Mouse (Mus musculus) thymus, postnatal 4 days (tissue): ENCODE measurements around the gene Cnep1r1.

Experiments
- DNase-seq: peaks from one replicate; pipeline ENCODE4 v3.0.0; 2021

The Cnep1r1 gene

DNA sequence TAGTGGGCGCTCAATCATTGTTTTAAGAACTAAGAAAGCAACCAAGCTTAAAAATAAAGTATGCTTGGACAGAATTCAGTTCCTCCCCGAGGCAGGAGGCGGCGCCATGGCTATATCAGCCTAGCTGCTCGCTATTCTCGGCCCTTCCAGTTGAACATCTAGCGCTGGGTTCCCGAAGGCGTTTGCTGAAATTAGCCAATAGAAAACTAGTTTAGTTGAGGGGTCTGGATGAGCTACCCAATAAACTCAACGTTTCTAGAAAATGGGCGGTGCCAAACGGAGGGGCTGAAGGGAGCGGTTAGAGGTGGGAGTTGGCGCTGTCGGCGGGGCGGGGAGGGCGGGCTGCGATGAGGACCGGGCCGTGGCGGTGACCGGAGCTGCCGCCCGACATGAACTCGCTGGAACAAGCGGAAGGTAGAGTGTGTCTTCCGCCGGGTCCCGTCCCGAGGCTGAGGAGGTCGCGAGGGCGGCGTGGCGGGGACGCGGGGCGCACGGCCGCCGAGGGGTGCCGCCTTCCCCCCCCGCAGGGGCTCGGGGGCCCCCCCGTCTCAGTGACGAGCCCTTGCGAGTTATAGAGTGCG lies at the start of gene Cnep1r1:
TSS of gene Cnep1r1 (plus strand) at position 314 of the 581 bp plus-strand sequence.
- peak; percentile 93 for DNase-seq

DNA sequence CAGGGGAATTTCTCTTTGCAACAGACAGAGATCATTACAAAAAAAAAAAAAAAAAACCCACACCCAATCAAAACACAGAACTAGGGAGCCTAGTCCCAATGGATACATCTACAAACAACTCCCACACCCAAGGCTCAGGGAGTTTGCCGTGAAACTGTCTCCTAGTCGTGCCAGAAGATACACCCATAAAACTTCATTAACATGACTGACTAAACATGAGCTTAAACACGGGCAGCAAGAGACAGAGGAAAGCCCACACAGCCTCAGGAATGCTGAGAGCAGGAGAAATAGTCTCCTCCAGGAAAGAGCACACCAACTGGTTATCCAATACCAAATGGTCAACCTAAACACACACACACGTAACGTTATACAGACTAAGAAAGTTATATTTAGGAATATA lies 36.4 kb upstream of the Cnep1r1 start:
- no peak for DNase-seq

DNA sequence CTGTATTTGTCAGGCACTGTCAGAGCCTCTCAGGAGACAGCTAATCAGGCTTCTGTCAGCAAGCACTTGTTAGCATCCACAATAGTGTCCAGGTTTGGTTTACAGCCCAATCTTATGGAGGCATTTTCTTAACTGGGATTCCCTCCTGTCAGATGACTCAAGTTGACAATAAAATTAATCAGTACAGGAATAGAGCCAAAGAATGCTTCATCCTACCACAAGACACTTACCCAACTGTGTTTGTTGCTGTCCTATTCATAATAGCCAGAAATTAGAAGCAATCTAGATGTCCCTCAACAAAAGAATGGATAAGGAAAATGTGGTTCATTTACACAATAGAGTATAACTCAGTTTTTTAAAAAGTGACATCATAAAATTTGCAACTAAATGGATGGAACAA lies 30.6 kb upstream of the Cnep1r1 start:
- DNase-seq = no peak

DNA sequence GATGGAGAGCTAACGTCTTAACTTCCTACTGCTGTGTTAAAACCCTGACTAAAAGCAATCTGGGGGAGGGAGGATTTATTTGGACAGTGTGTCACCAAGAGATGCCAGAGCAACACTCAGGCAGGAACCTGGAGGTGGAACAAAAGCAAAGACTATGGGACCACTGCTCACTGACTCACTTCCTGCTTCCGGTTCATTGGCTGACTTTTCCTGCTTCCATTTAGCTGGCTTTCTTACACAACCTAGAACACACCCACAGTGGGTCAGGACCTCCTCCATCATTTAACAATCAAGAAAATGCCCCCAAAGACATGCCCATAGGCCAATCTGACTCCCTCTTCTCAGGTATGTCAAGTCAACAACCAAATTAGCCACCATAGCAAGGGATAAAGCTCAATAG lies 26.9 kb upstream of the Cnep1r1 start:
- no peak for DNase-seq

DNA sequence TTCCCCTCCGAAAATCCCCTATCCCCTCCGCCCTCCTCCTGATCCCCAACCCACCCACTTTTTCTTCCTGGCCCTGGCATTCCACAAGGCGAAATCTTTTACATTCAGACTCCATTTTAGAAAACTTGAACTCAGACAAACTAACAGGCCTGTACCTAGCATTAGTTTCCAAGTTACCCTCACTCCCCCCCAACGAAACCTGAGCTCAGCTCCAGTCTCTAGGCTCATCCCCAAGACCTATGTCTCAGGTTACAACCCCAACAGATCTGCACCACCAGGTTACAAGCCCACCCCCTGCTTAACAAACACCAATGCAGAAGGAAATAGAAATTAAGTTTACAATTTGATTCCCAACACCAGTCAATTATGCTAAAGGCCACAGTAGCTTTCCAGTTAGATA lies 25.2 kb upstream of the Cnep1r1 start:
- no peak for DNase-seq

DNA sequence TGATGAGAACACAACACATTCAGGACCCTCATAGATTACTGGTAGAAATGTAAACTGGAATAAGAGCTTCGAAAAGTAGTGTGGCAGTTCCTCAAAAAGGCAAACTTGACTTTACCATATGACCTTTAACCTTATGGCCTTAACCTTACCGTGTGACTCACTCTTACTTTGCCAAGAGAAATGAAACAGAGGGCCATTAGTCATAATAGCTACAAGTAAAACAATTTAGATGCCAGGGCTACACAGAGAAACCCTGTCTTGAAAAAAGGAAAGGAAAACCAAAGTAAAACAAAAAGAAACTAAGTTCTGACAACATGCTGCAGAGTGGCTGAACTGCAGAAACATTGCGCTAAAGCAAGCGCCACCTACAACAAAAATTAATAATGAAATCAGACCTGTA lies 19.7 kb upstream of the Cnep1r1 start:
- DNase-seq = no peak

DNA sequence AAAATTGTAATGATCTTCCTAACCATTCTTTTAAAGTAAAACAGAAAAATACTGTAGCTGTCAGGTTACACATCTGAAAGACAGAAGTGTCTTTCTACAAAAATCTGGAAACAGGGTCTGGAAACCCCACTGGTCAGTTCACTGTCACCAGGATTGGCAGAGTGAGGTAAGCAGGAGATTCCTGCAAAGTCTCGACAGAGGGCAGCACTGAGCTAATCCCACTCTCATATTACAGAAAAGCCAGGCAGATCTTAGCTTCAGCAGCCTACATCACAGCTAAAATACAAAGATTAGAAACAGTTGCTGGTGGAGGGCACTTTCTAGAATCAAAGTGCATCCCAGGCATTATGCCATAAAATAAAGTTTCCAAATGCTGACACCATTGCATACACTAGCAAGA lies 19.0 kb upstream of the Cnep1r1 start:
- peak; percentile 60 for DNase-seq

DNA sequence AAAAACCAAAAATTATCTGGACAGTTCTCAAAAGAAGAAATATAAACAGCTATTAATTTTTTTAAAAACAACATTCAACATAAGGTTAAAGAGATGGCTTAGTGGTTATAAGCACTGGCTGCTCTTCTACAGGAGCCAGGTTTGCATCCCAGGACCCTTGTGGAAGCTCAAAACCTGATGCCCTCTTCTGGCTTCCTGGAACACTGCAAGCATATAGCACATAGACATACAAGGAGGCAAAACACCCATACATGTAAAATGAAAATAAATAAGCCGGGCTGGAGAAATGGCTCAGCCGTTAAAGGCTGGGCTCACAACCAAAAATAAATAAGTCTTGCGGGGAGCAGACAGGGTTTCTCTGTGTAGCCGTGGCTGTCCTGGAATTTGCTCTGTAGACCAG lies 9.3 kb upstream of the Cnep1r1 start:
- DNase-seq = no peak

DNA sequence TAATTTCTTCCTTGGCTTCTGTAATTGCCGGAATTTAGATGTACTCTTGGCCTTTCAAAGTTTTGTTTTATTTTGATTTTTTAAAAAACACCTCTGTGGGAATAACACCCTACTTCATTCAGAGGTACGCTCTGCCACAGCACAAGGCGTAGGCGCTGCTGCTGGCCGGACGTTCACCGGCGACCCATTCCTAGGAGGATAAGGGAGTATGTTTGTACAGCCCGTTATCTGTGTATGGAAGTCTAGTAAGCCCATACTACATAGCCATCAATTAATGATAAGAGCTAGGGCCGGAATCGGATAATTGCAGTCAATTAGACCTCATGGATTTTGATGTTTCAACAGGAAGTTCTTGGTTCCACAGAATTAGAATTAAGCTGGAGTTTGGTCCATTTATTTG lies 507 bp downstream of the Cnep1r1 start:
- DNase-seq = peak; percentile 45

DNA sequence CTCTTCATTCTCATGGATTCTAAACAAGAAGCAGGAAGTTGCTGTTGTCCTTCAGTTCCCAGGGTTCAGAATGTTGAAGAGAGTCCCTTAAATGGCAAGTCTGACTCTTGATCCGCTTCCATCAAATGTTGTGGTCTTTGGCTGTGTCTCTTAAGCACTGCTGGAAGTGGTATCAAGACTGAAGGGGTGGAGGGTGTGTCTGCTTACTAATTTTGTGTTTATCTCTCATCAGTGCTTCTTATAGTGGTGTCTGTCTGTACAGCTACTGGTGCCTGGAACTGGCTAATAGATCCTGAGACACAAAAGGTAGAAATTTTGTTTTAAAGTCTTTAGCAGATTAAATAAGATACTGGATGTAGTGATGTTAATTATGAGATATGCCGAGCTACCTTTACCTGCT lies 6.3 kb downstream of the Cnep1r1 start:
- DNase-seq = no peak

DNA sequence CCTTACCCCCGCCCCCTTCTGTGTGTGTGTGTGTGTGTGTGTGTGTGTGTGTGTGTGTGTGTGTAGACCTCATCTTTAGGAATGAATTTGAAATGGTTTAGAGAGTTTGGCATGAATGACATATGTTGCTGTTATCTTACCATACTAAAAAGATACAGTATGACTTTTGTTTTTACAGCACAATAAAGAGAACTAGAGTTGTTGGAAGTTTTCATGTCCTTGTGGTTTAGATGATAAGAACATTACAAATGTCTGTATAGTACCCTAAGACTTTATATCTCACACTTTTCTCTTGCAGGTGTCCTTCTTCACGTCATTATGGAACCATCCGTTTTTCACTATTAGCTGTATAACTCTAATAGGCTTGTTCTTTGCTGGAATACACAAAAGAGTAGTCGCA lies 10.8 kb downstream of the Cnep1r1 start:
- no peak for DNase-seq

DNA sequence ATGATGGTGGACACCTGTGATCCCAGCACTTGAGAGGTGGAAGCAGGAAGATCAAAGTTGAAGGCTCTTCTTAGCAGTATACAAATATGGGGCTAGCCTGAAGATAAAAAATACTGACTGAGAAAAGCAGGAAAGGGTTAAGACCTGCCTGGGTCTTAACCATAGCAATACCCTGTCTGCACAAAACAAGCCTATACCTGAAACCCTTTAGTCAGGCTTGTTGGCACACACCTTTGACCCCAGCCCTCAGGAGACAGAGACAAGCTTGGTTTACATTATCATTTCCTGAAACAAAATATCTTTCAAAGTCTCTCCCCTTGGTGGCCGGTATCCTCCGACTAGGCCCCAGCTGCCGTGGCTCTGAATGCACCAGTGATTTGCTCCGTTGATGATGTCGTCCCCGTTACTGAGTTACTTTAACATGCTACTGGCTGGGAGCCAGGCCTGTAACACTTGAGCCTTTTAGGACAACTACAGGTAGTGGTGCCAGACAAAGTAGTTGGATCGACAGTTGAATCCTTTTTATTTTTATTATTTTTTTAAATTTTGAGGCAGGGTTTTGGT lies 12.3 kb downstream of the Cnep1r1 start:
- DNase-seq = no peak

DNA sequence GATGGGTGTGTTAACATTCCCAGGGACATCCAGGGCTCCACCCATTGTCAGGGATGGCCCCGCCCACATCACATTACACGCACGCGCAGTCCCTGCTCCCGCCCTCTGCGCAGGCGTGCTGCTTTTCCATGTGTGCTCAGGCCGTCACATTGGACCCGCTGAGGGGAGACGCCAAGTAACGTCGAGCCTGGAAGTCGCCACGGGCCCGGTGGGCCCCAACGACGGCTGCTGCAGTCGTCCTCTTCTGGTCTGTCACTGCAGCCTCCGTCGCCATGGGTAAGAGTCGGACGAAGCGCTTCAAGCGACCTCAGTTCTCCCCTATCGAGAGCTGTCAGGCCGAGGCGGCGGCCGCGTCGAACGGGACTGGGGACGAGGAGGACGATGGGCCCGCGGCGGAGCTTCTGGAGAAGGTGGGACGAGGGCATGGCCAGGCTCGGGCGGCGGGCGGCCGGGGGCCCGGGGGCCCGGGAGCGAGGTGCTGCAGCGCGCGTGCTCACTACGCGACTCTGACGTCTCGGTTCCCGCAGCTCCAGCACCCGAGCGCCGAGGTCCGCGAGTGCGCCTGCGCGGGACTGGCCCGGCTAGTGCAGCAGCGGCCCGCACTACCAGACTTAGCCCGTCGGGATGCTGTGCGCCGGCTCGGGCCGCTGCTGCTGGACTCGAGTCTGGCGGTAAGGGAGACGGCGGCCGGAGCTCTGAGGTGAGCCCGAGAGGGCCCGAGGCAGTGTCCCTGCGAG lies 19.3 kb downstream of the Cnep1r1 start, which contains the start of gene Heatr3:
TSS of gene Heatr3 (plus strand) at position 108 of the 737 bp plus-strand sequence.
- DNase-seq = peak; percentile 88

DNA sequence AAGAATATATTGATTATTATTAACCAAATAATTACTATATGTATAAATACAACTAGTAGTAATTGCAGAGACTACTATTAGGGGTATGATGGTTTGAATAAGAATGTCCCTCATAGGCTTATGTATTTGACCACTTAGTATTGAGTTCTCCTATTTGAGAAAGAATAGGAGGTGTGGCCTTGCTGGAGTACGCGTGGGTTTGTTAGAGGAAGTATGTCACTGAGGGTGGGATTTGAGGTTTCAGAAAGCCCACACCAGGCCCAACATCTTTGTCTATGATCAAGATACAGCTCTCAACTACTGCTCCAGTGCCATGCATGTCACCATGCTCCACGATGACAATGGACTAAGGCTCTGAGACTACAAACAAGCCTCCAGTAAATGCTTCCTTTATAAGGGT lies 20.7 kb downstream of the Cnep1r1 start:
- no peak for DNase-seq

DNA sequence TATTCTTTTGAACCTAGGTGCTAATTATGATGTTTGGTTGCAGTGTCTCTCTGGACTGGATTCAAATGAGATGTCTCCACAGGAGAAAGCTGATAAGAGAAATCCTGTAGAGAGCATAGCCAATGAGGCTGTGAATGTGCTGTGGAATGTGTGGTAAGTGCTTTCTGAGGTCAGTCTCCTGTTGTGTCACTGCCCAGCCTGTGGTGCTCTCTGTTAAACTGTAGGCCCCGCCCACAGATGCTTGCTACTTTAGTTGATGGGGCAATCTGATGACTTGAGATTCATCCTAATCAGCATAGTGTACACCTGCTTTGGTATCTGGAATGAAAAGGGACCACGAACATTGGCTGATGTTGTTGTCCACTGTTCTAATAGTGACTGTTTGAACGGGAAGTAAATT lies 23.1 kb downstream of the Cnep1r1 start:
- DNase-seq = no peak

DNA sequence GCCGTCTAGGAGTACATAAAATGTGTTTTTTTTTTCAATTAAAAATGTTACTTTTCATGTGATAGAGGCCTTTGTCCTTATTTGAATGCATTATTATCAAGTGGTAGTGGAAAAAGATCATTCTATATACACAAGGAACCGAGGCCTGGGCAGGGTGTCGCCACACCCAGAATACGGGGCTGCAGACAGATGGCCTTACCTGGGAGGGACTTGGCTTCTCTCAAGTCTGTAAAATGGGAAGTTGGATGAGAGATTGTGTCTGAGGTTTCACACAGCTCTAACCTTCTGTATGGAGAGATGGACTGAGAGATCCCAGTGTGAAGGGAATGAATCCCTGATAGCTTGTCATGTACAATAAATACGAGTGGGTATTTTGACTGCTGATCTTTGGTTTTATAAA lies 25.5 kb downstream of the Cnep1r1 start:
- DNase-seq = no peak

DNA sequence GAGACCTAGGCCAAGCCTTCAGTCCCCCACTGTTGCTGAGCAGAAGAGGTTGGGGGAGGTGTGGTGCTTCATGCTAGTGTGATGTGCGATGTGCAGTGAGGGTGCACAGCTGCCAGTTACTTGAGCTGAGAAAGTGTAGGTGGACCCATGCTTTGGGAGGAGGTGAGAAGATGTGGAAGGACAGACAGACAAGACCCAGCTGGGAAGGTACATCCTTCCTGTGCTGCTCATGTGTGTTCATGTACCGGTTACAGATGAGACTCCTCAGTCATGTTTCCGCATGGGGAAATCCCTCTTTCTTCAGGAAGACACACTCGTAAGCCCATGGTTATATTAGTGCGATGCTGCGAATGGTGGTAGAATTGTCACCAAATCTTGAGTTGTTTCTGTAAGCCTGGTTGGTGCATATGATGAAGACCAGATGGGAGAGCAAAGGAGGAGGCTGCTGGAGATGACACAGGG lies 32.4 kb downstream of the Cnep1r1 start:
- no peak for DNase-seq

DNA sequence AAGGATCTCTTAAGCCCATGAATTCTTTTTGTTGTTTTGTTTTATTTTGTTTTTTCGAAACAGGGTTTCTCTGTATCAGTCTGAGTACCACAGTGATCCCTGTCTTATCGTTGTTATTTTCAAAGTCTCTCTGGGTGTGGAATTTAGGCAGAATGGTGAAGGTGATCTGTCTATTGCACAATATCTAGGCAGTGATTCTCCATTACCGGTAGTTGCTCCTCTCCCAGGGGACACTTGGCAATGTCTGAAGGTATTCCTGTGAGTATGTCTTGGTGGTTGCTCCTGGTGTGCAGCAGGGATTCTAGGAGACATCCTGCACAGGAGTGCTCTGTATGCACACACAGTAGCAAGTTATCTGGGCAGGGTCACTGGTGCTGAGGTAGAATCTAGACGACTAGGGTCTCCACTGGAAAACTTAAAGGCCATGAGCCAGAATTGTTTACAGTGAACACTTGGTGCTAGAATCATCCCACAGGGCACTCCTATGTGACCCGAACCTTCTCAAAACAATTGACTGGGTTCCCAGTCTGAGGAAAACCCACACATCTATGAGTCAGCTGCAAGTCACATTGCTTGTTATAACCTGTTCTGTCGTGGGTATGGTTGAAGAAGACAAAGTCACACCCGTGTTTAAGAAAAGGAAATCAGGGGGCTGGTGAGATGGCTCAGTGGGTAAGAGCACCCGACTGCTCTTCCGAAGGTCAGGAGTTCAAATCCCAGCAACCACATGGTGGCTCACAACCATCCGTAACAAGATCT lies 41.8 kb downstream of the Cnep1r1 start:
- DNase-seq = no peak

DNA sequence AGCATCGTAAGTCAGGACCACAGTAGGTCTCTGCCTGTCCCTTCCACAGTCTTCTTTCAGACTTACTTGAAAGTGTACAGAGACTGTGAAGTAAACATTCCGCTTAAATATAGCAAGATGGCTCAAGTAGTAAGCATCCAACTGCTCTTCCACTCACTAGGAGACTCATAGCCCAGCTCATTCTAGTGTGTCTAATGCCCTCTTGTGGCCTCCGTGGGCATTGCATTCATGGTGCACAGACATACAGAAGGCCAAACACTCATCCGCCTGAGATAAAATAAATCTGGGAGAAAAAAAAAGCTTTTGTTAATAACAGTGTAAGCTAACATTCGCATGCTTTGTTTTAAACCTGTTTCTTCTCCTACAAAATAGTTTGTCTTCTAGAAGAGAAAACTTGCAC lies 42.9 kb downstream of the Cnep1r1 start:
- DNase-seq = peak; percentile 86

DNA sequence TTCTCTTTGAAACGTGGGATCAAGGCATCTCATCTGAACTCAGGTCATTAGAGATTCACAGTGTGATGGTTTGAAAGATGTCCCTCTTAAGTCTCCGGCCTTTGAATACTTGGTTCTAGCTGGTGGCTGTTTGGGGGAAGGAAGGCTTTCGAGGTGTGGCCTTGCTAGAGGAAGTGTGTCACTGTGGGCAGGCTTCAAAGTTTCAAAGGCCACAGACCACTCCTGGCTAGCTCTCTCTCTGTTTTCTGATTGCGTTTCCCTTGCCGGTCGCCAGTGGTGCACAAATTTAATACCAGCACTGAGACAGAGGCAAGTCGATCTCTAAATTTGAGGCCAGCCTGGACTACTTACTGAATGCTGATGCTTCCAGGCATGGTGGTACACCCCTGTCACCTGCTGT lies 56.7 kb downstream of the Cnep1r1 start:
- peak; percentile 8 for DNase-seq

DNA sequence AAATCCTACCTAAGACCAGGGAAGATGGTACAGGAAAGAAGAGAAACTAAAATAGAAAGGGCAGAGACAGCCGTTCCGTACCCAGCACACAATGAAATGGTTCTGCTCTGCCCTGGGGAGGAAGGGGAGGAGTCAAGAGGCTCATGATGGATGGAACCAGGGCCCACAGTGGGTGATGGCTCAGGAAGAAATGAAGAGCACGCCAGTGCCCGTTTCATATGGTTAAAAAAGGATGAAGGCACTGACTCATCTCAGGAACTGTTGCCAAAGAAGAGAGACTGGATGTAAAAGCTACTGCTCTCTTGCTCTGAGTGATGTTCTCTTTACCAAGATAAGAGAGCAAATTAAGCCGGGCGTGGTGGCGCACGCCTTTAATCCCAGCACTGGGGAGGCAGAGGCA lies 58.7 kb downstream of the Cnep1r1 start:
- no peak for DNase-seq

DNA sequence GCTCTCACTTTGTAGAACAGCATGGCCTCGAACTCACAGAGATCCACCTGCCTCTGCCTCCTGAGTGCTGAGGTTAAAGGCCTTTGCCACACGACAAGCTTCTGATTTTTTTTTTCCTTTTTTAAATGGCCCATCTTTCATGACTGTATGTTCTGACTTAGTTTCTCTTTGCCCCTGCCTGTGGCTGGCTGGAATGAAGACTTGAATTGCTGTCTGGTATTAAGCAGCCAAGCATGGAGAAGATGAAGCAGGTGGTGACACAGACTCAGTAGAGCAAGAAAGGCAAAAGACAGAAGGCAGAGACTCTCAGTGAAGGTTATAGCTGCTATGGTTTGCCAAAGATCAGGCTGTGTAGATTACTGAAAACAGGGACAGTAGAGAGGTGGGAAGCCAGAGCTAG lies 64.6 kb downstream of the Cnep1r1 start:
- DNase-seq = no peak
